ENCODE assay signal across 21 mouse cellular contexts in the genomic region with DNA sequence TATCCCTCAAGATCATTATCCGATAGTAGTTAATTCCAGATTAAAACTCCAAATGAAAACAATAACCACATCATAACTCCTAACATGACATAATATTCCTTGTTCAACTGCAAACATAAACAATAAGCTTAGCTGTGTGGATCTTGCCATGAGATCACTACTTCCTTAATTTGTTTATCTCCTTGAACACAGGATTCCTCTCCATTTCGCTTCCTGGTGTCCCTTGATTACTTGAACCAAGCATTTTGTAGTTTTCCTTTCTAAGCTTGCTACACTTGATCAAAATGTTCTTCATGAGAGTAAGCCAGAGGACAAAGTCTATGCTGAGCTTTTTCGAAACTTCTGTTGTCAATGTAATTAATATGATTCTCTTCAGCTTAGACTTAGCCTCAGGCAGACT.
"Had no signal": no experiment of that assay in that cellular context is flagged by ENCODE, and none has a peak within 500 bp of the region (broad histone marks: within the 10 kb centered on the region; RNA-seq: fewer than 3 reads in every experiment).

No protein-coding gene starts in this region.

- H3K4me3 ChIP-seq: heart, adult 2 months; heart, embryonic 13.5 days; heart, embryonic 15.5 days; hindbrain, embryonic 13.5 days; hindbrain, embryonic 15.5 days; layer of hippocampus, adult 2 months; left cerebral cortex, adult 2 months; limb, embryonic 10.5 days; limb, embryonic 12.5 days had no signal

- H3K9me3 ChIP-seq: heart, embryonic 13.5 days; heart, embryonic 15.5 days; hindbrain, embryonic 13.5 days; hindbrain, embryonic 15.5 days; limb, embryonic 10.5 days; limb, embryonic 12.5 days had no signal

- H3K27ac ChIP-seq: heart, adult 2 months; heart, embryonic 13.5 days; heart, embryonic 15.5 days; hindbrain, embryonic 13.5 days; hindbrain, embryonic 15.5 days; hindbrain, postnatal 0 days; left cerebral cortex, adult 2 months; limb, embryonic 10.5 days; limb, embryonic 12.5 days had no signal

- H3K4me1 ChIP-seq: hindbrain, embryonic 15.5 days had no signal

- H3K9ac ChIP-seq: heart, embryonic 13.5 days; heart, embryonic 15.5 days; hindbrain, embryonic 13.5 days; hindbrain, embryonic 15.5 days; limb, embryonic 12.5 days had no signal

- DNase-seq: gastrocnemius, postnatal 14 days; gastrocnemius, postnatal 36 days; heart, adult 2 months; heart, postnatal 14 days; heart, postnatal 36 days; kidney, adult 18-20 months; kidney, adult 8-10 months; kidney, postnatal 10 days; kidney, postnatal 25 days; kidney, postnatal 4 days had no signal

- ATAC-seq: hindbrain, postnatal 0 days; intestine, postnatal 0 days had no signal

- H3K27me3 ChIP-seq: hindbrain, embryonic 13.5 days; hindbrain, embryonic 15.5 days; limb, embryonic 12.5 days had no signal

- H3K36me3 ChIP-seq: heart, embryonic 13.5 days; heart, embryonic 15.5 days; hindbrain, embryonic 15.5 days; limb, embryonic 10.5 days; limb, embryonic 12.5 days had no signal

- H3K4me2 ChIP-seq: heart, embryonic 11.5 days; heart, embryonic 13.5 days; heart, embryonic 15.5 days; hindbrain, embryonic 13.5 days; hindbrain, embryonic 15.5 days; limb, embryonic 12.5 days had no signal
